7 mouse cellular contexts compared by ENCODE assay signal in genomic region chr19:5729444-5729815, GRCm38 (mm10). TPM values are rescaled to one million over a fixed set of nuclear protein-coding genes. Genes with fewer than 3 reads are reported as not detected.
A peak's percentile ranks its signal among the peaks of the same experiment; 100 is the strongest.
DNase-seq lines count a peak whose midpoint lies in the region; ATAC-seq and TF ChIP-seq lines count a peak whose summit lies in the region.

TSS of gene Fam89b (minus strand) at chr19:5729653.

- peak within 1 kb of the TSS; percentile 84 for H3K4me3 ChIP-seq in intestine, postnatal 0 days (ENCODE audit: low read depth, low read length)
- H3K4me3 ChIP-seq in limb, embryonic 11.5 days (ENCODE audit: low read depth, low read length), result peak within 1 kb of the TSS; percentile 98
- peak within 1 kb of the TSS; percentile 95 for H3K4me3 ChIP-seq in midbrain, embryonic 13.5 days (replicated peaks)

- ATAC-seq in intestine, postnatal 0 days, result peak; percentile 47
- ATAC-seq in limb, embryonic 11.5 days (ENCODE audit: insufficient number of reproducible peaks, low FRiP score, low TSS enrichment, low read depth), result peak; percentile 53
- ATAC-seq in midbrain, embryonic 13.5 days, result peak; percentile 79

- 0 out of 2 replicates have a peak, but pooled peaks have one; percentile 1 for TF ChIP-seq CTCF in intestine, postnatal 0 days (IDR thresholded peaks at IDR 0.05; ENCODE audit: low read depth)

- peak within 1 kb of the TSS; percentile 95 for H3K4me2 ChIP-seq in intestine, postnatal 0 days (replicated peaks; ENCODE audit: low read depth)
- peak within 1 kb of the TSS; percentile 94 for H3K4me2 ChIP-seq in limb, embryonic 11.5 days (ENCODE audit: low read depth, severe bottlenecking)
- peak within 1 kb of the TSS; percentile 97 for H3K4me2 ChIP-seq in midbrain, embryonic 13.5 days (replicated peaks)

- peaks cover 17% of the 10 kb centered on the region for H3K4me1 ChIP-seq in intestine, postnatal 0 days (replicated peaks; ENCODE audit: control insufficient read depth, insufficient read depth, low read length)
- peaks cover 37% of the 10 kb centered on the region for H3K4me1 ChIP-seq in limb, embryonic 11.5 days (ENCODE audit: control insufficient read depth, insufficient read depth, low read length)
- peaks cover 65% of the 10 kb centered on the region for H3K4me1 ChIP-seq in midbrain, embryonic 13.5 days (replicated peaks)

- 0 out of 2 replicates have a peak, but pooled peaks cover 2% of the 10 kb centered on the region for H3K36me3 ChIP-seq in intestine, postnatal 0 days (ENCODE audit: control insufficient read depth, insufficient read depth)
- H3K36me3 ChIP-seq in limb, embryonic 11.5 days (ENCODE audit: control insufficient read depth, insufficient read depth, low read length), result no peaks in the 10 kb centered on the region; the same call in 1 of the 2 replicates
- H3K36me3 ChIP-seq in midbrain, embryonic 13.5 days, result peaks cover 20% of the 10 kb centered on the region

- DNase-seq in adrenal gland, postnatal 14 days, result peak; percentile 95
- DNase-seq in embryo, embryonic 9.5 days (ENCODE audit: extremely low spot score), result peak; percentile 89
- no peak for DNase-seq in gonadal fat pad, adult 2 months (ENCODE audit: low read depth)
- DNase-seq in limb, embryonic 11.5 days (ENCODE audit: low spot score), result peak; percentile 92
- peak; percentile 83 for DNase-seq in spleen, adult 12 weeks (ENCODE audit: low spot score)

- H3K27ac ChIP-seq in intestine, postnatal 0 days (ENCODE audit: low read depth, low read length), result peak within 1 kb of the TSS; percentile 69
- peak within 1 kb of the TSS; percentile 83 for H3K27ac ChIP-seq in limb, embryonic 11.5 days (replicated peaks; ENCODE audit: low read depth, low read length)
- peak within 1 kb of the TSS; percentile 98 for H3K27ac ChIP-seq in midbrain, embryonic 13.5 days

- peak within 1 kb of the TSS; percentile 87 for H3K9ac ChIP-seq in intestine, postnatal 0 days (ENCODE audit: low read depth, low read length)
- H3K9ac ChIP-seq in limb, embryonic 11.5 days (ENCODE audit: low read length), result peak within 1 kb of the TSS; percentile 98
- peak within 1 kb of the TSS; percentile 99 for H3K9ac ChIP-seq in midbrain, embryonic 13.5 days (replicated peaks)

- H3K9me3 ChIP-seq in intestine, postnatal 0 days (ENCODE audit: control insufficient read depth), result no peaks in the 10 kb centered on the region
- no peaks in the 10 kb centered on the region for H3K9me3 ChIP-seq in limb, embryonic 11.5 days (ENCODE audit: control insufficient read depth, low read length)
- no peaks in the 10 kb centered on the region for H3K9me3 ChIP-seq in midbrain, embryonic 13.5 days

- WGBS in intestine, postnatal 0 days, result under 1% methylated on average over 37 of the region's 37 CpGs
- WGBS in limb, embryonic 11.5 days, result 0% methylated on average over 37 of the region's 37 CpGs
- under 1% methylated on average over 37 of the region's 37 CpGs for WGBS in midbrain, embryonic 13.5 days

- H3K27me3 ChIP-seq in intestine, postnatal 0 days (replicated peaks; ENCODE audit: control insufficient read depth, insufficient read depth, low read length), result no peaks in the 10 kb centered on the region
- H3K27me3 ChIP-seq in limb, embryonic 11.5 days (ENCODE audit: control insufficient read depth, insufficient read depth, low read length), result no peaks in the 10 kb centered on the region
- peaks cover 3% of the 10 kb centered on the region; the same call in 1 of the 2 replicates for H3K27me3 ChIP-seq in midbrain, embryonic 13.5 days

RNA-seq across cellular contexts. Expression of gene Fam89b, which starts in this region (rescaled TPM):
- total RNA-seq in adrenal gland, postnatal 14 days (2021), result 41.3 and 50.4 TPM in 2 replicates
- 160 and 194 TPM in 2 replicates for polyA plus RNA-seq in gonadal fat pad, adult 2 months (2012; rRNA removed)
- polyA plus RNA-seq in intestine, postnatal 0 days (2015; fragmentation: Nextera tagmentation; extraction: Ambion mirVana), result 48.5 and 48.9 TPM in 2 replicates
- polyA plus RNA-seq in limb, embryonic 11.5 days (2014; fragmentation: Nextera tagmentation; extraction: Ambion mirVana), result 147 and 152 TPM in 2 replicates
- polyA plus RNA-seq in midbrain, embryonic 13.5 days (2015; fragmentation: Nextera tagmentation; extraction: Ambion mirVana), result 179 and 197 TPM in 2 replicates
